Mouse (Mus musculus) stomach, postnatal 0 days (tissue): ENCODE results near the gene Chd5.

Source experiments
- CTCF ChIP-seq: IDR thresholded peaks from 2 replicates; pipeline ENCODE4 v1.5.1; 2016; ENCODE audit warnings: antibody characterized with exemption, low read depth, mild to moderate bottlenecking, moderate library complexity
- EP300 ChIP-seq: optimal IDR thresholded peaks from 2 replicates; pipeline ENCODE3; 2016; ENCODE audit warnings: antibody characterized with exemption

DNA sequence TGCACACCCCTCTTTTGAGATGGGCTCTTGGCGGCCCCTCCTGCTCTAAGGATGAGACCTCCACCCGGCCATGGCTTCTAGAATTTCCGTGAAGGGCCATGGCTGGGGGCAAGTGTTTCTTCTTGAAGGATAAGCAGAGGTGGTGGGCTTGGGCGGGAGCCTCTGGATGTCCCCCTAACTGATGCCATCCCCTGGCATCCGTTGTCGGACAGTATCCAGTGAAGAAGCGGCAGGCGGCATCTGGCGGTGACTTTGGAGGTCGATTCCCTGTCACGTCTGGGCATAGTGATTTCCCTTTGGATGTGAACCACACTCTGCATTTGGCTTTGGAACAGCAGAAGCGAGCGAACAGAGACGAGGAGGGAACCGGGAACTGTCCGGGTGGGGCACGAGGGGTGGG, 54.2 kb downstream of the Chd5 start:
- TF ChIP-seq EP300: no peak
- TF ChIP-seq CTCF: no peak
